Mouse (Mus musculus) embryonic fibroblast, embryonic 13.5 days (primary cell): ENCODE results near the gene Col12a1.
"Not testable (repeated sequence)": the region's sequence is repeated elsewhere in the genome, so short reads cannot be mapped to it uniquely, and the experiment has no call there.

ENCODE experiments used
- CTCF ChIP-seq: IDR thresholded peaks from 2 replicates; pipeline ENCODE4 v1.5.1; 2011; ENCODE audit warnings: mild to moderate bottlenecking, control low read depth, low read length, moderate library complexity, borderline replicate concordance; ENCODE audit not compliant: insufficient read depth
- POLR2A ChIP-seq: IDR thresholded peaks from 2 replicates; pipeline ENCODE4 v1.6.1; 2011; ENCODE audit warnings: low read depth, mild to moderate bottlenecking, control low read depth, low read length, moderate library complexity

DNA sequence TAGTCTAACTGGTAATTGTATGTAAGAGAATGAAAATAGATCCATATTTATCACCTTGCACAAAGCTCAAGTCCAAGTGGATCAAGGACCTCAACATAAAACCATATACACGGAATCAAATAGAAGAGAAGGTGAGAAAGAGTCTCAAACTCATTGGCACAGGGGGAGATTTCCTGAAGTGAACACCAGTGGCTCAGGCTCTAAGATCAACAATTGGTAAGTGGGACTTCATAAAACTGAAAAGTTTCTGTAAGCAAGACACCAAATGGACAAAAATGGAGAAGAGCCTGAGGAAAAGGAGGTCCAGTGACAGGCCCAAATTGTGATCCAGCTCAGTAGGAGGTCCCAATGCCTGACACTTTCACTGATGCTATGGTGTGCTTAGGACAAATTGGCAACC is 49.8 kb downstream of the Col12a1 start:
- TF ChIP-seq POLR2A, CTCF: not testable (repeated sequence)
